Mouse (Mus musculus): ENCODE measurements around the gene Slc25a21.

DNA sequence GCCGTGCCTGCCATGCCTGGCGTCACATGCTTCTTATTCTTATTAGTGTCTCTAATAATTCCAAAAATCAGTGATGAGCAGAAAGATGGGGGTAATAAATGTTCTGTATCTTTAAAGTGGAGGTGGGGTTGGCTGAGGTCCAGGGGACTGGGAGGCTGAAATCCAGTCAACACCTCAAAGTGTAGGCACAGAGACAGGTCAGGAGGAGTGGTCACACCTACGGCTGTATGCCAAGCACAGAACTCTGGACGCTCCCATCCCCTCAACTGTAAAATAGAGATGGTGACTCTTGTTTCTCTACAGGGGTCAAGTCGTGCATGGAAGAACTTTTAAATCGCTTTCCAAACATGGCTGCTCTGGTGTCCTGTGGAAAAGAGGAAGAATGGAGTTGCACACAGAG lies 429.8 kb downstream of the Slc25a21 start:
- TF ChIP-seq CTCF (IDR thresholded peaks at IDR 0.05; ENCODE audit: control insufficient read depth, insufficient read depth, insufficient read length): no peak
- TF ChIP-seq USF1 (IDR thresholded peaks at IDR 0.05; ENCODE audit: low read depth): no peak
- TF ChIP-seq CEBPB (IDR thresholded peaks at IDR 0.05; ENCODE audit: low read depth): no peak
- TF ChIP-seq MYOG (IDR thresholded peaks at IDR 0.05; ENCODE audit: control insufficient read depth, extremely low read depth, insufficient read length): no peak
- TF ChIP-seq MAX (IDR thresholded peaks at IDR 0.05): no peak
- TF ChIP-seq MYOD1 (IDR thresholded peaks at IDR 0.05; ENCODE audit: control insufficient read depth, insufficient read length, low read depth): no peak
- TF ChIP-seq FOSL1 (IDR thresholded peaks at IDR 0.05; ENCODE audit: insufficient read depth, low read length, poor library complexity, severe bottlenecking): no peak

Data from C2C12 (cell line).